Mouse (Mus musculus): ENCODE measurements at regions not wholly inside any gene's neighbourhood (a gene's known extent, or its start where the extent isn't known, plus 50 kb on each side); places are given as distances from the start of the nearest gene placed in this dataset.

DNA sequence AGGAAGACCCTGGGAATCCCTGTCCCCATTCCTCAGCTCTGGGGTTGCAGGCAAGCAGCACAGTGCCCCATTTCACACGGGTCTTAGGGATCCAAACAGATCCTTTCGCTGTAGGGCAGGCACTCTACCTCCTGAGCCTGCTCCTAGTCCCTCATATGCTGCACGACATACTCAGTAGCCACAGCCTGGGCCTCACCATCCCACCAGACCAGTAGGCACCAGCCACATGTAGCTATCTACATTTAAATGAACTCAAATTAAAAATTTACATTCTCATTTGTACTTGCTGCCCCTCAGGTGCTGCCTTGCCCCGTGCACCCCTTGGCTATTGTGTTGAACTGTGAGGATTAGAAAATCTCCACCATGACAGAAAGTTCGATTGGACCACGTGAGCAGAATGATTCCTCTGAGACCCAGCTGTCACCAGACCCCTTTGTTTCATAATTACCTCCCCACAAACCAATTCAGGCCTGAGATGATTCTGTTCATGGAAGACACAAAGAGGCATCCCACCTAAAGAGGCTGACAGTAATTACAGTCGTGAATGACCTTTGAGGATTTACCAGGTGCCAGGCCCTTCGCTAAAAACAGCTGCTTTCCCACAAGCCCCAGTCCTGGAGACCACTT is 67.9 kb upstream of the Ctnnb1 start:
- TF ChIP-seq POLR2A (IDR thresholded peaks at IDR 0.05; ENCODE audit: insufficient read length, low read depth): no peak
- TF ChIP-seq POLR2AphosphoS2 (IDR thresholded peaks at IDR 0.05; ENCODE audit: insufficient read length, low read depth): no peak
- no peak for TF ChIP-seq USF1 (IDR thresholded peaks at IDR 0.05; ENCODE audit: low read depth)
- TF ChIP-seq TCF12 (IDR thresholded peaks at IDR 0.05; ENCODE audit: insufficient read depth, poor library complexity, severe bottlenecking): no peak
- TF ChIP-seq MAX (IDR thresholded peaks at IDR 0.05; ENCODE audit: low read depth): no peak
- TF ChIP-seq CEBPB (IDR thresholded peaks at IDR 0.05; ENCODE audit: insufficient read depth, poor library complexity, severe bottlenecking): no peak
- TF ChIP-seq E2F4 (IDR thresholded peaks at IDR 0.05; ENCODE audit: insufficient read depth): no peak
- TF ChIP-seq MYOD1 (IDR thresholded peaks at IDR 0.05; ENCODE audit: control insufficient read depth in 1 of 3, insufficient read length in 2 of 3, low read depth in 2 of 3): no peak
- TF ChIP-seq MYOG (IDR thresholded peaks at IDR 0.05; ENCODE audit: control insufficient read depth in 1 of 3, insufficient read depth in 1 of 3, insufficient read length in 2 of 3, low read depth in 2 of 3): no peak
- TF ChIP-seq TCF3 (IDR thresholded peaks at IDR 0.05; ENCODE audit: insufficient read length, low read depth): no peak
- TF ChIP-seq REST (IDR thresholded peaks at IDR 0.05; ENCODE audit: insufficient read depth, insufficient read length): no peak
